Mouse (Mus musculus): ENCODE data around the gene Tshz2. TPM values are rescaled to one million over a fixed set of nuclear protein-coding genes. Genes with fewer than 3 reads are reported as not detected.

Gene Tshz2
- polyA plus RNA-seq, 1 experiment from 2014 or later, result 13.0 TPM

- Histone ChIP-seq H3K4me2 (ENCODE audit: low read length) (no peak overlapping the region), H3K27me3 (ENCODE audit: control insufficient read depth, insufficient read depth, low read length) (no peaks in the 10 kb centered on the region), H3K36me3 (ENCODE audit: control insufficient read depth, insufficient read depth, low read length) (no peaks in the 10 kb centered on the region), H3K27ac (replicated peaks; ENCODE audit: low read depth, low read length) (no peak overlapping the region), H3K4me1 (ENCODE audit: control insufficient read depth, insufficient read depth, low read length) (no peaks in the 10 kb centered on the region), H3K4me3 (replicated peaks; ENCODE audit: low read depth, low read length) (no peak overlapping the region), H3K9me3 (ENCODE audit: control insufficient read depth, low read length) (no peaks in the 10 kb centered on the region), H3K9ac (replicated peaks; ENCODE audit: low read length) (no peak overlapping the region)
- WGBS, result 64% methylated on average over 4 of the region's 4 CpGs
- no peak for ATAC-seq (ENCODE audit: low FRiP score, low TSS enrichment)
- no peak for DNase-seq
Measured at GRCm38 (mm10) chr2:170060066-170060465, 427.3 kb downstream of the Tshz2 start.

GRCm38 (mm10) chr2:170062378-170062777, 429.6 kb downstream of the Tshz2 start:
- Histone ChIP-seq H3K27ac (replicated peaks; ENCODE audit: low read depth, low read length) (no peak overlapping the region), H3K36me3 (ENCODE audit: control insufficient read depth, insufficient read depth, low read length) (no peaks in the 10 kb centered on the region), H3K4me2 (ENCODE audit: low read length) (no peak overlapping the region), H3K9me3 (ENCODE audit: control insufficient read depth, low read length) (peaks cover 8% of the 10 kb centered on the region; the same call in 1 of the 2 replicates), H3K4me3 (replicated peaks; ENCODE audit: low read depth, low read length) (no peak overlapping the region), H3K4me1 (ENCODE audit: control insufficient read depth, insufficient read depth, low read length) (no peaks in the 10 kb centered on the region), H3K9ac (replicated peaks; ENCODE audit: low read length) (no peak overlapping the region), H3K27me3 (ENCODE audit: control insufficient read depth, insufficient read depth, low read length) (no peaks in the 10 kb centered on the region)
- 89% methylated on average over 3 of the region's 3 CpGs for whole genome bisulfite sequencing
- no peak for DNase-seq
- ATAC-seq (ENCODE audit: low FRiP score, low TSS enrichment), result no peak

- WGBS, result 84% methylated on average over 5 of the region's 5 CpGs
- ATAC-seq (ENCODE audit: low FRiP score, low TSS enrichment), result no peak
- H3K4me3 ChIP-seq (replicated peaks; ENCODE audit: low read depth, low read length), result no peak overlapping the region
- H3K9me3 ChIP-seq (ENCODE audit: control insufficient read depth, low read length), result peaks cover 8% of the 10 kb centered on the region; the same call in 1 of the 2 replicates
- no peaks in the 10 kb centered on the region for H3K36me3 ChIP-seq (ENCODE audit: control insufficient read depth, insufficient read depth, low read length)
- DNase-seq, result no peak
- no peaks in the 10 kb centered on the region for H3K27me3 ChIP-seq (ENCODE audit: control insufficient read depth, insufficient read depth, low read length)
- H3K9ac ChIP-seq (replicated peaks; ENCODE audit: low read length), result no peak overlapping the region
- H3K4me2 ChIP-seq (ENCODE audit: low read length), result no peak overlapping the region
- H3K27ac ChIP-seq (replicated peaks; ENCODE audit: low read depth, low read length), result no peak overlapping the region
- H3K4me1 ChIP-seq (ENCODE audit: control insufficient read depth, insufficient read depth, low read length), result peaks cover 7% of the 10 kb centered on the region; the same call in 1 of the 2 replicates
Measured at GRCm38 (mm10) chr2:170069976-170070375, 437.2 kb downstream of the Tshz2 start.

- no peaks in the 10 kb centered on the region for H3K36me3 ChIP-seq (ENCODE audit: control insufficient read depth, insufficient read depth, low read length)
- peaks cover 7% of the 10 kb centered on the region; the same call in 1 of the 2 replicates for H3K4me1 ChIP-seq (ENCODE audit: control insufficient read depth, insufficient read depth, low read length)
- H3K27me3 ChIP-seq (ENCODE audit: control insufficient read depth, insufficient read depth, low read length), result no peaks in the 10 kb centered on the region
- peaks cover 6% of the 10 kb centered on the region; the same call in 1 of the 2 replicates for H3K9me3 ChIP-seq (ENCODE audit: control insufficient read depth, low read length)
- no peak overlapping the region for H3K27ac ChIP-seq (replicated peaks; ENCODE audit: low read depth, low read length)
- no peak for ATAC-seq (ENCODE audit: low FRiP score, low TSS enrichment)
- DNase-seq, result no peak
- WGBS, result 68% methylated on average over 15 of the region's 15 CpGs
- no peak overlapping the region for H3K4me2 ChIP-seq (ENCODE audit: low read length)
- no peak overlapping the region for H3K4me3 ChIP-seq (replicated peaks; ENCODE audit: low read depth, low read length)
- H3K9ac ChIP-seq (replicated peaks; ENCODE audit: low read length), result no peak overlapping the region
Measured at GRCm38 (mm10) chr2:170070641-170071241, 437.9 kb downstream of the Tshz2 start.

GRCm38 (mm10) chr2:170076941-170077490, 444.2 kb downstream of the Tshz2 start:
- ATAC-seq (ENCODE audit: low FRiP score, low TSS enrichment), result no peak
- Histone ChIP-seq H3K27ac (replicated peaks; ENCODE audit: low read depth, low read length) (no peak overlapping the region), H3K4me2 (ENCODE audit: low read length) (no peak overlapping the region), H3K9me3 (ENCODE audit: control insufficient read depth, low read length) (no peaks in the 10 kb centered on the region), H3K36me3 (ENCODE audit: control insufficient read depth, insufficient read depth, low read length) (no peaks in the 10 kb centered on the region), H3K4me3 (replicated peaks; ENCODE audit: low read depth, low read length) (no peak overlapping the region), H3K27me3 (ENCODE audit: control insufficient read depth, insufficient read depth, low read length) (no peaks in the 10 kb centered on the region), H3K4me1 (ENCODE audit: control insufficient read depth, insufficient read depth, low read length) (peaks cover 7% of the 10 kb centered on the region; the same call in 1 of the 2 replicates), H3K9ac (replicated peaks; ENCODE audit: low read length) (no peak overlapping the region)
- WGBS, result 84% methylated on average over 6 of the region's 6 CpGs
- DNase-seq, result no peak

GRCm38 (mm10) chr2:170078041-170078440, 445.2 kb downstream of the Tshz2 start:
- no peaks in the 10 kb centered on the region for H3K27me3 ChIP-seq (ENCODE audit: control insufficient read depth, insufficient read depth, low read length)
- H3K9me3 ChIP-seq (ENCODE audit: control insufficient read depth, low read length), result no peaks in the 10 kb centered on the region
- no peak overlapping the region for H3K27ac ChIP-seq (replicated peaks; ENCODE audit: low read depth, low read length)
- H3K4me3 ChIP-seq (replicated peaks; ENCODE audit: low read depth, low read length), result no peak overlapping the region
- H3K9ac ChIP-seq (replicated peaks; ENCODE audit: low read length), result no peak overlapping the region
- no peak overlapping the region for H3K4me2 ChIP-seq (ENCODE audit: low read length)
- 92% methylated on average over 10 of the region's 10 CpGs for WGBS
- peaks cover under 1% of the 10 kb centered on the region; the same call in 1 of the 2 replicates for H3K4me1 ChIP-seq (ENCODE audit: control insufficient read depth, insufficient read depth, low read length)
- DNase-seq (no peak), ATAC-seq (ENCODE audit: low FRiP score, low TSS enrichment) (no peak)
- H3K36me3 ChIP-seq (ENCODE audit: control insufficient read depth, insufficient read depth, low read length), result no peaks in the 10 kb centered on the region

GRCm38 (mm10) chr2:170078442-170079017, 445.7 kb downstream of the Tshz2 start:
- no peak overlapping the region for H3K4me2 ChIP-seq (ENCODE audit: low read length)
- H3K27me3 ChIP-seq (ENCODE audit: control insufficient read depth, insufficient read depth, low read length), result no peaks in the 10 kb centered on the region
- H3K4me3 ChIP-seq (replicated peaks; ENCODE audit: low read depth, low read length), result no peak overlapping the region
- ATAC-seq (ENCODE audit: low FRiP score, low TSS enrichment) (no peak), DNase-seq (no peak)
- WGBS, result 61% methylated on average over 15 of the region's 15 CpGs
- H3K9ac ChIP-seq (replicated peaks; ENCODE audit: low read length), result no peak overlapping the region
- no peak overlapping the region for H3K27ac ChIP-seq (replicated peaks; ENCODE audit: low read depth, low read length)
- H3K36me3 ChIP-seq (ENCODE audit: control insufficient read depth, insufficient read depth, low read length), result no peaks in the 10 kb centered on the region
- no peaks in the 10 kb centered on the region for H3K9me3 ChIP-seq (ENCODE audit: control insufficient read depth, low read length)
- no peaks in the 10 kb centered on the region for H3K4me1 ChIP-seq (ENCODE audit: control insufficient read depth, insufficient read depth, low read length)

GRCm38 (mm10) chr2:170091563-170092443, 459.0 kb downstream of the Tshz2 start:
- Histone ChIP-seq H3K4me1 (ENCODE audit: control insufficient read depth, insufficient read depth, low read length) (no peaks in the 10 kb centered on the region), H3K4me3 (replicated peaks; ENCODE audit: low read depth, low read length) (no peak overlapping the region), H3K4me2 (ENCODE audit: low read length) (no peak overlapping the region), H3K36me3 (ENCODE audit: control insufficient read depth, insufficient read depth, low read length) (no peaks in the 10 kb centered on the region), H3K9ac (replicated peaks; ENCODE audit: low read length) (no peak overlapping the region), H3K27me3 (ENCODE audit: control insufficient read depth, insufficient read depth, low read length) (no peaks in the 10 kb centered on the region), H3K9me3 (ENCODE audit: control insufficient read depth, low read length) (no peaks in the 10 kb centered on the region), H3K27ac (replicated peaks; ENCODE audit: low read depth, low read length) (no peak overlapping the region)
- DNase-seq, result no peak
- ATAC-seq (ENCODE audit: low FRiP score, low TSS enrichment), result no peak
- WGBS, result 77% methylated on average over 10 of the region's 10 CpGs
